Mouse (Mus musculus) E14TG2a.4 (cell line): ENCODE measurements around the gene Znrf1.

ENCODE experiments used
- CTCF ChIP-seq: conservative IDR thresholded peaks from 2 replicates; pipeline ENCODE4 v1.5.1; 2014; ENCODE audit warnings: low read length
- NANOG ChIP-seq: IDR thresholded peaks from 2 replicates; pipeline ENCODE4 v1.6.1; 2014; ENCODE audit warnings: borderline replicate concordance, low read length, mixed read lengths
- POU5F1 ChIP-seq: IDR thresholded peaks from 2 replicates; pipeline ENCODE4 v1.6.1; 2014; ENCODE audit warnings: low read length, borderline replicate concordance

GRCm38 (mm10) chr8:111572431-111572830 is 36.5 kb downstream of the Znrf1 start:
- TF ChIP-seq POU5F1, result no peak
- TF ChIP-seq NANOG, result no peak
- no peak for TF ChIP-seq CTCF
